8 mouse cellular contexts compared by ENCODE assay signal in the genomic region with DNA sequence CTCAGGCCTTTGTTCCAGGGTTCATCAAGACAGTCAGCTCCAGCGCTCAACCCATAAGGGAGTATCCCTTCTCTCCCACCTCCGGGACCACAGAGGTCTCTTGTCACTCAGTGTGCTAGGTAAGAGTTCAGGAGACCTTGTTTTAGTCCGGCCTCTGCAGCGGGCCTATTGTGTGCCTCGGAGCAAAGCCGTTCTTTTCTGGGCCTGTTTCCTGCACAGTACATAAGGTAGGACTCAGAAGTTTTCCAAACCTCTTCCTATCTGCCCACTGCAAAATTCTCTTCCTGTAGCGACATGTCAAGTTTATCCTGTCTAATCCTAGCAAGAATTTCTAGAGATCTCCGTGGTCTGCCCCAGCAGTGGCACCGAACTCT. TPM values are rescaled to one million over a fixed set of nuclear protein-coding genes. Genes with fewer than 3 reads are reported as not detected.
DNase-seq lines count a peak whose midpoint lies in the region; ATAC-seq and TF ChIP-seq lines count a peak whose summit lies in the region.

No protein-coding gene starts in this region.

- peak; percentile 8 for ATAC-seq in lung, postnatal 0 days
- ATAC-seq in forebrain, embryonic 16.5 days, result peak; percentile 26
- peak; percentile 19 for ATAC-seq in liver, embryonic 13.5 days (ENCODE audit: low read depth)
- peak; percentile 30 for ATAC-seq in stomach, postnatal 0 days (ENCODE audit: low FRiP score, low TSS enrichment)

- H3K9me3 ChIP-seq in lung, postnatal 0 days (ENCODE audit: low read length), result no peaks in the 10 kb centered on the region
- H3K9me3 ChIP-seq in forebrain, embryonic 16.5 days (ENCODE audit: control insufficient read depth, low read length), result no peaks in the 10 kb centered on the region
- no peaks in the 10 kb centered on the region for H3K9me3 ChIP-seq in liver, embryonic 13.5 days (replicated peaks)
- H3K9me3 ChIP-seq in stomach, postnatal 0 days (ENCODE audit: control insufficient read depth, low read length), result no peaks in the 10 kb centered on the region

- H3K36me3 ChIP-seq in lung, postnatal 0 days (ENCODE audit: insufficient read depth, low read length), result peaks cover 8% of the 10 kb centered on the region; the same call in 1 of the 2 replicates
- peaks cover 11% of the 10 kb centered on the region; the same call in 1 of the 2 replicates for H3K36me3 ChIP-seq in forebrain, embryonic 16.5 days (ENCODE audit: control insufficient read depth, insufficient read depth)
- H3K36me3 ChIP-seq in liver, embryonic 13.5 days, result peaks cover 35% of the 10 kb centered on the region
- H3K36me3 ChIP-seq in stomach, postnatal 0 days (ENCODE audit: control insufficient read depth, insufficient read depth, low read length), result 0 out of 2 replicates have a peak, but pooled peaks cover 4% of the 10 kb centered on the region

- no peak for DNase-seq in lung, postnatal 0 days (ENCODE audit: low spot score)
- DNase-seq in lung, postnatal 14 days, result no peak
- peak; percentile 25 for DNase-seq in liver, embryonic 13.5 days
- no peak for DNase-seq in stomach, postnatal 0 days (ENCODE audit: low spot score)
- DNase-seq in frontal cortex, adult 2 months (ENCODE audit: extremely low spot score in 1 of 2, low spot score in 1 of 2), result no peak
- no peak for DNase-seq in gastrocnemius, postnatal 14 days

- WGBS in lung, postnatal 0 days, result 10% methylated on average over 9 of the region's 9 CpGs
- 6% methylated on average over 9 of the region's 9 CpGs for WGBS in forebrain, embryonic 16.5 days
- WGBS in liver, embryonic 13.5 days (ENCODE audit: insufficient replicate concordance), result 20% methylated on average over 9 of the region's 9 CpGs
- WGBS in stomach, postnatal 0 days, result 14% methylated on average over 9 of the region's 9 CpGs

- no peak; the same call in 1 of the 2 replicates for TF ChIP-seq EP300 in lung, postnatal 0 days (IDR thresholded peaks at IDR 0.05)
- no peak for TF ChIP-seq EP300 in stomach, postnatal 0 days (optimal IDR thresholded peaks at IDR 0.05)

- no peak for TF ChIP-seq CTCF in lung, postnatal 0 days (IDR thresholded peaks at IDR 0.05)
- TF ChIP-seq CTCF in cortical plate, adult 2 months (IDR thresholded peaks at IDR 0.05; ENCODE audit: extremely low read depth, insufficient read depth, low read length), result no peak
- no peak for TF ChIP-seq CTCF in stomach, postnatal 0 days (IDR thresholded peaks at IDR 0.05; ENCODE audit: low read depth)

- peak overlapping the region; percentile 82 for H3K9ac ChIP-seq in lung, postnatal 0 days (replicated peaks; ENCODE audit: low read depth)
- H3K9ac ChIP-seq in forebrain, embryonic 16.5 days (replicated peaks; ENCODE audit: low read depth, low read length), result peak overlapping the region; percentile 80
- peak overlapping the region; percentile 95 for H3K9ac ChIP-seq in liver, embryonic 13.5 days
- peak overlapping the region; percentile 87 for H3K9ac ChIP-seq in stomach, postnatal 0 days (ENCODE audit: low read length)

- TF ChIP-seq POLR2A in cortical plate, adult 2 months (IDR thresholded peaks at IDR 0.05; ENCODE audit: extremely low read depth, insufficient read depth, low read length), result no peak

- H3K4me2 ChIP-seq in lung, postnatal 0 days (replicated peaks; ENCODE audit: low read depth, low read length), result peak overlapping the region; percentile 90
- H3K4me2 ChIP-seq in forebrain, embryonic 16.5 days (ENCODE audit: low read length), result peak overlapping the region; percentile 88
- peak overlapping the region; percentile 83 for H3K4me2 ChIP-seq in liver, embryonic 13.5 days
- peak overlapping the region; percentile 86 for H3K4me2 ChIP-seq in stomach, postnatal 0 days (replicated peaks; ENCODE audit: low read depth)

- H3K4me1 ChIP-seq in lung, postnatal 0 days (ENCODE audit: insufficient read depth, low read depth, low read length), result peaks cover 22% of the 10 kb centered on the region
- H3K4me1 ChIP-seq in cortical plate, adult 2 months (ENCODE audit: control insufficient read depth, insufficient read depth, low read length), result peaks cover 3% of the 10 kb centered on the region; the same call in 1 of the 2 replicates
- H3K4me1 ChIP-seq in forebrain, embryonic 16.5 days (replicated peaks; ENCODE audit: control insufficient read depth, insufficient read depth, low read length), result peaks cover 14% of the 10 kb centered on the region
- H3K4me1 ChIP-seq in liver, embryonic 13.5 days (replicated peaks), result peaks cover 45% of the 10 kb centered on the region
- peaks cover 9% of the 10 kb centered on the region; the same call in 1 of the 2 replicates for H3K4me1 ChIP-seq in stomach, postnatal 0 days (replicated peaks; ENCODE audit: control insufficient read depth, insufficient read depth)

- no peaks in the 10 kb centered on the region for H3K27me3 ChIP-seq in lung, postnatal 0 days (replicated peaks; ENCODE audit: insufficient read depth, low read length)
- no peaks in the 10 kb centered on the region for H3K27me3 ChIP-seq in forebrain, embryonic 16.5 days (replicated peaks; ENCODE audit: control insufficient read depth, insufficient read depth, low read length)
- H3K27me3 ChIP-seq in liver, embryonic 13.5 days, result no peaks in the 10 kb centered on the region
- H3K27me3 ChIP-seq in stomach, postnatal 0 days (ENCODE audit: control insufficient read depth, insufficient read depth, low read length), result no peaks in the 10 kb centered on the region

- intact Hi-C loops in gastrocnemius, postnatal 14 days (cut with DNase I; ENCODE audit: low total_unique reads), result no loop called here

- H3K27ac ChIP-seq in lung, postnatal 0 days (ENCODE audit: low read length), result peak overlapping the region; percentile 97
- H3K27ac ChIP-seq in cortical plate, adult 2 months (ENCODE audit: insufficient read depth, low read length), result peak overlapping the region; percentile 89
- peak overlapping the region; percentile 96 for H3K27ac ChIP-seq in forebrain, embryonic 16.5 days (ENCODE audit: low read length)
- peak overlapping the region; percentile 95 for H3K27ac ChIP-seq in liver, embryonic 13.5 days
- H3K27ac ChIP-seq in stomach, postnatal 0 days (replicated peaks), result peak overlapping the region; percentile 92

- peak overlapping the region; percentile 64 for H3K4me3 ChIP-seq in lung, postnatal 0 days (ENCODE audit: low read depth, low read length)
- H3K4me3 ChIP-seq in cortical plate, adult 2 months (ENCODE audit: insufficient read depth, low read length), result peak overlapping the region; percentile 65
- peak overlapping the region; percentile 70 for H3K4me3 ChIP-seq in forebrain, embryonic 16.5 days (replicated peaks; ENCODE audit: low read length)
- peak overlapping the region; percentile 89 for H3K4me3 ChIP-seq in liver, embryonic 13.5 days (replicated peaks)
- peak overlapping the region; percentile 79 for H3K4me3 ChIP-seq in stomach, postnatal 0 days (ENCODE audit: low read depth, low read length)

RNA-seq across cellular contexts. Expression of gene Phykpl, which starts 0.5 kb away (rescaled TPM):
- polyA plus RNA-seq in lung, postnatal 0 days (2015; fragmentation: Nextera tagmentation; extraction: Ambion mirVana), result 10.8 and 12.0 TPM in 2 replicates
- polyA plus RNA-seq in cortical plate, adult 2 months (2012; rRNA removed), result 9.7 and 10.5 TPM in 2 replicates
- polyA plus RNA-seq in forebrain, embryonic 16.5 days (2015; fragmentation: Nextera tagmentation; extraction: Ambion mirVana), result 11.8 and 13.2 TPM in 2 replicates
- polyA plus RNA-seq in liver, embryonic 13.5 days (2015; fragmentation: Nextera tagmentation; extraction: Ambion mirVana), result 14.4 and 15.0 TPM in 2 replicates
- polyA plus RNA-seq in stomach, postnatal 0 days (2015; fragmentation: Nextera tagmentation; extraction: Ambion mirVana), result 13.3 and 14.0 TPM in 2 replicates
- polyA plus RNA-seq in frontal cortex, adult 2 months (2012; rRNA removed), result 8.2 and 10.0 TPM in 2 replicates
- total RNA-seq in gastrocnemius, postnatal 14 days (2021), result 10 to 100 TPM; 18.1 to 21.5 TPM

RNA-seq across cellular contexts. Expression of gene Hnrnpab, which starts 22.6 kb away (rescaled TPM):
- 152 and 167 TPM in 2 replicates for polyA plus RNA-seq in lung, postnatal 0 days (2015; fragmentation: Nextera tagmentation; extraction: Ambion mirVana)
- polyA plus RNA-seq in cortical plate, adult 2 months (2012; rRNA removed), result 98.4 and 100 TPM in 2 replicates
- polyA plus RNA-seq in forebrain, embryonic 16.5 days (2015; fragmentation: Nextera tagmentation; extraction: Ambion mirVana), result 441 and 518 TPM in 2 replicates
- polyA plus RNA-seq in liver, embryonic 13.5 days (2015; fragmentation: Nextera tagmentation; extraction: Ambion mirVana), result 250 and 275 TPM in 2 replicates
- polyA plus RNA-seq in stomach, postnatal 0 days (2015; fragmentation: Nextera tagmentation; extraction: Ambion mirVana), result 204 and 215 TPM in 2 replicates
- polyA plus RNA-seq in frontal cortex, adult 2 months (2012; rRNA removed), result 127 and 135 TPM in 2 replicates
- total RNA-seq in gastrocnemius, postnatal 14 days (2021), result 100 to 1,000 TPM; 118 to 144 TPM

RNA-seq across cellular contexts. Expression of gene Nhp2, which starts 35.5 kb away (rescaled TPM):
- polyA plus RNA-seq in lung, postnatal 0 days (2015; fragmentation: Nextera tagmentation; extraction: Ambion mirVana), result 60.1 and 67.2 TPM in 2 replicates
- polyA plus RNA-seq in cortical plate, adult 2 months (2012; rRNA removed), result 73.0 and 78.5 TPM in 2 replicates
- polyA plus RNA-seq in forebrain, embryonic 16.5 days (2015; fragmentation: Nextera tagmentation; extraction: Ambion mirVana), result 94.1 and 97.9 TPM in 2 replicates
- 186 and 203 TPM in 2 replicates for polyA plus RNA-seq in liver, embryonic 13.5 days (2015; fragmentation: Nextera tagmentation; extraction: Ambion mirVana)
- 134 and 144 TPM in 2 replicates for polyA plus RNA-seq in stomach, postnatal 0 days (2015; fragmentation: Nextera tagmentation; extraction: Ambion mirVana)
- 64.6 and 68.5 TPM in 2 replicates for polyA plus RNA-seq in frontal cortex, adult 2 months (2012; rRNA removed)
- 10 to 100 TPM; 23.8 to 32.7 TPM for total RNA-seq in gastrocnemius, postnatal 14 days (2021)

RNA-seq across cellular contexts. Expression of gene Rmnd5b, which starts 51.7 kb away (rescaled TPM):
- 43.2 and 46.4 TPM in 2 replicates for polyA plus RNA-seq in lung, postnatal 0 days (2015; fragmentation: Nextera tagmentation; extraction: Ambion mirVana)
- 80.3 and 81.2 TPM in 2 replicates for polyA plus RNA-seq in cortical plate, adult 2 months (2012; rRNA removed)
- 80.9 and 85.6 TPM in 2 replicates for polyA plus RNA-seq in forebrain, embryonic 16.5 days (2015; fragmentation: Nextera tagmentation; extraction: Ambion mirVana)
- polyA plus RNA-seq in liver, embryonic 13.5 days (2015; fragmentation: Nextera tagmentation; extraction: Ambion mirVana), result 24.9 and 25.1 TPM in 2 replicates
- 34.6 and 35.3 TPM in 2 replicates for polyA plus RNA-seq in stomach, postnatal 0 days (2015; fragmentation: Nextera tagmentation; extraction: Ambion mirVana)
- polyA plus RNA-seq in frontal cortex, adult 2 months (2012; rRNA removed), result 60.9 and 67.2 TPM in 2 replicates
- total RNA-seq in gastrocnemius, postnatal 14 days (2021), result 10 to 100 TPM; 11.8 to 13.3 TPM
